In the genomic region with DNA sequence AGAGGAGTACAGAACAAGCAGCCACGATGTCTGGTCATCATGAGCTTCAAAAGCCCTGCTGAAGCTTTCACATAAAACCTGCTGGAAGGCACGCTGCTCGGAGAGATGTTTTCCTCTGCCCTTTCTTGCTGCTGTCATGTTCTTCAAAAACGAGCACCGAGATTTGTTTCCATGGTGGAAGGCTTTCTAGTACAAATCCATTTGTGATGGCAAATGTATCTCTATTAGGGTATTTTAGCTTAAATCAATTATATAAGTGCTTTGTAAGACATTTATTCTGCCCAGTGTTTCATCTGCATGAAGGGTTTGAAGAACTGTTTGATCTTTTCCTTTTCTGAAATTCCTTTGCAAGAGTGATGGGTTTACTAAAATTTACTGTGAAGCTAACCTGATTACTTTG, we compare ENCODE assay signal across 23 mouse cellular contexts.
"Had no signal": no experiment of that assay in that cellular context is flagged by ENCODE, and none has a peak within 500 bp of the region (broad histone marks: within the 10 kb centered on the region; RNA-seq: fewer than 3 reads in every experiment).

No protein-coding gene starts in this region.

- DNase-seq: forebrain, postnatal 0 days; gastrocnemius, postnatal 14 days; gastrocnemius, postnatal 36 days; heart, adult 18-20 months; heart, postnatal 10 days; kidney, adult 11 months; kidney, adult 2 months; kidney, adult 9 months; kidney, postnatal 14 days; kidney, postnatal 36 days; layer of hippocampus, adult 9-11 months; layer of hippocampus, postnatal 36 days; left cerebral cortex, postnatal 4 days had no signal

- H3K27me3 ChIP-seq: heart, embryonic 12.5 days; hindbrain, embryonic 13.5 days; hindbrain, embryonic 15.5 days; kidney, embryonic 15.5 days; limb, embryonic 13.5 days; limb, embryonic 15.5 days had no signal

- H3K4me1 ChIP-seq: heart, embryonic 10.5 days; heart, embryonic 12.5 days; hindbrain, embryonic 13.5 days; hindbrain, embryonic 15.5 days; kidney, embryonic 15.5 days; limb, embryonic 13.5 days; limb, embryonic 15.5 days had no signal

- H3K4me3 ChIP-seq: heart, embryonic 10.5 days; heart, embryonic 12.5 days; hindbrain, embryonic 13.5 days; hindbrain, embryonic 15.5 days; kidney, embryonic 15.5 days; limb, embryonic 13.5 days; limb, embryonic 15.5 days had no signal

- H3K9ac ChIP-seq: forebrain, postnatal 0 days; heart, embryonic 12.5 days; hindbrain, embryonic 13.5 days; hindbrain, embryonic 15.5 days; kidney, embryonic 15.5 days; limb, embryonic 13.5 days; limb, embryonic 15.5 days had no signal

- H3K4me2 ChIP-seq: heart, embryonic 12.5 days; hindbrain, embryonic 13.5 days; hindbrain, embryonic 15.5 days; kidney, embryonic 15.5 days; limb, embryonic 13.5 days; limb, embryonic 15.5 days had no signal

- H3K27ac ChIP-seq: heart, embryonic 10.5 days; hindbrain, embryonic 13.5 days; hindbrain, embryonic 15.5 days; hindbrain, postnatal 0 days; kidney, embryonic 15.5 days; kidney, postnatal 0 days; limb, embryonic 13.5 days; limb, embryonic 15.5 days had no signal

- H3K36me3 ChIP-seq: heart, embryonic 10.5 days; heart, embryonic 12.5 days; hindbrain, embryonic 13.5 days; hindbrain, embryonic 15.5 days; kidney, embryonic 15.5 days; limb, embryonic 13.5 days; limb, embryonic 15.5 days had no signal

- H3K9me3 ChIP-seq: heart, embryonic 10.5 days; heart, embryonic 12.5 days; hindbrain, embryonic 13.5 days; hindbrain, embryonic 15.5 days; kidney, embryonic 15.5 days; limb, embryonic 13.5 days; limb, embryonic 15.5 days had no signal

- ATAC-seq: forebrain, postnatal 0 days; hindbrain, postnatal 0 days; intestine, embryonic 16.5 days had no signal
